Mouse (Mus musculus) midbrain, embryonic 10.5 days (tissue): ENCODE measurements around the gene Gstp1. TPM values are rescaled to one million over a fixed set of nuclear protein-coding genes. Genes with fewer than 3 reads are reported as not detected.
"Not testable (repeated sequence)": the region's sequence is repeated elsewhere in the genome, so short reads cannot be mapped to it uniquely, and the experiment has no call there.

Source experiments
- DNase-seq: peaks from one replicate; pipeline ENCODE4 v3.0.0-alpha.2; 2017; ENCODE audit warnings: low spot score
- H3K27ac ChIP-seq: fragments of 300-500 bp; sonication (generic); replicated peaks from 2 replicates; pipeline ENCODE4 v1.5.1; 2016; ENCODE audit warnings: mild to moderate bottlenecking
- H3K27me3 ChIP-seq: fragments of 300-500 bp; sonication (generic); 2 replicates; pipeline ENCODE4 v1.6.1; 2016; ENCODE audit warnings: low read depth, mild to moderate bottlenecking; ENCODE audit not compliant: poor library complexity, severe bottlenecking
- H3K36me3 ChIP-seq: fragments of 300-500 bp; sonication (generic); 2 replicates; pipeline ENCODE4 v1.6.1; 2016; ENCODE audit warnings: mild to moderate bottlenecking, moderate library complexity
- H3K4me1 ChIP-seq: fragments of 300-500 bp; sonication (generic); 2 replicates; pipeline ENCODE4 v1.6.1; 2016
- H3K4me3 ChIP-seq: fragments of 300-500 bp; sonication (generic); 2 replicates; pipeline ENCODE4 v1.5.1; 2016; ENCODE audit warnings: mild to moderate bottlenecking, moderate library complexity
- H3K9me3 ChIP-seq: fragments of 300-500 bp; sonication (generic); replicated peaks from 2 replicates; pipeline ENCODE4 v1.6.1; 2016; ENCODE audit warnings: mild to moderate bottlenecking
- WGBS: fragments of 180-500 bp; shearing (Covaris S2); methylation state at CpG from one replicate; pipeline ENCODE4 v1.1.7; 2016; 5-methylcytosine and 5-hydroxymethylcytosine counted together
- polyA plus RNA-seq: library from polyadenylated mRNA; unstranded; fragments of >200 nt; fragmentation: Nextera tagmentation; extraction: Ambion mirVana; gene quantifications from 2 replicates; pipeline ENCODE4 v1.2.1, GENCODE M21; 2016

Gene Gstp1
- polyA plus RNA-seq, 1 experiment from 2014 or later: 417 TPM

- 85% methylated on average over 8 of the region's 8 CpGs for WGBS
- no peak overlapping the region for H3K27ac ChIP-seq
- no peak overlapping the region for H3K4me3 ChIP-seq
- no peaks in the 10 kb centered on the region for H3K9me3 ChIP-seq
- H3K4me1 ChIP-seq: 0 out of 2 replicates have a peak, but pooled peaks cover 2% of the 10 kb centered on the region
- H3K36me3 ChIP-seq: no peaks in the 10 kb centered on the region
- H3K27me3 ChIP-seq: no peaks in the 10 kb centered on the region
- no peak for DNase-seq
Measured at GRCm38 (mm10) chr19:4046866-4047254, 9.1 kb upstream of the Gstp1 start.

DNA sequence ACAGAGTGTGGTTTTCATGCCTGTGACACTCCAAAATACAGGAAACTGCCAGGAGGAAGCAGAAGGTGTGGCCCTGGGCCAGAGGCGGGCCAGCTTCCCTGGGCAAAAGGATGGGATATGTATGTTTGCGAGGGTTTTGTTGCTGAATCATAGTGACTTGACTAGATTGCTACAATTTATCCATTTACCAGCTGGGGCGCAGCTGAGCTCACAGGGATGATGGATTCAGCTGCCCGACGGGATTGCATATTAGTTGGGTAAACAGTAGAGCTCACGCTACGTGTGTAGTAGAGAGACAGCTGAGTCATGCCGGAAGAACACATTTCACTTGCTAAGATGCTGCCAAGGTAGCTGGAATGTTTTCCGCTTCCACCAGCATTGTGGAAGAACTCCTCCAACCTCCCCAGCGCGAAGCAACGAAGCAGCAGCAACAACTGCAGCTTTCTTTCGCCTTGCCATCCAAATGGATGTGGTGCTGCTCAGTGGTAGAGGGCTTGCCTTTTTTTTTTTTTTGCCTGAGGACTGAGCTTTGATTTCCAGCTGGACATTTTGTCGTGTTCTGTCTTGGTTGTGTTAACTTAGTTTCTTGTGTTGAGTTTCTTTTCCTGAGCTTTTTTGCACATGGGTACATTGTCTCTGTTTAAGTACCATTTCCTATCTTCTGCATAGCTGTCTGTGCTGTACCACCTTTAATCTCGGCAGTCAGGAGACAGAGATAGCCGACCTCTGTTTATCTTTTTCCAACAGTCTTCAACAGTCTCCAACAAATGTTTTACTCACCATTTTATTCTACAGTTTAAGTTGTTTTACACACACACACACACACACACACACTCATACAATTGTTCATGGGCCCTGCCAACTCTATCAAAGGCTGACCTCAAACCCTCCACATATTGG lies 8.4 kb upstream of the Gstp1 start, which contains the start of gene Gstp2:
Gene Gstp2 (minus strand): TSS at position 58 of the 900 bp plus-strand sequence.
- H3K9me3 ChIP-seq: no peaks in the 10 kb centered on the region
- H3K27me3 ChIP-seq: no peaks in the 10 kb centered on the region
- no peak within 1 kb of the TSS for H3K4me3 ChIP-seq
- WGBS: 66% methylated on average over 16 of the region's 16 CpGs
- no peaks in the 10 kb centered on the region for H3K36me3 ChIP-seq
- peak; percentile 30 for DNase-seq
- no peak within 1 kb of the TSS for H3K27ac ChIP-seq
- H3K4me1 ChIP-seq: 0 out of 2 replicates have a peak, but pooled peaks cover 2% of the 10 kb centered on the region

DNA sequence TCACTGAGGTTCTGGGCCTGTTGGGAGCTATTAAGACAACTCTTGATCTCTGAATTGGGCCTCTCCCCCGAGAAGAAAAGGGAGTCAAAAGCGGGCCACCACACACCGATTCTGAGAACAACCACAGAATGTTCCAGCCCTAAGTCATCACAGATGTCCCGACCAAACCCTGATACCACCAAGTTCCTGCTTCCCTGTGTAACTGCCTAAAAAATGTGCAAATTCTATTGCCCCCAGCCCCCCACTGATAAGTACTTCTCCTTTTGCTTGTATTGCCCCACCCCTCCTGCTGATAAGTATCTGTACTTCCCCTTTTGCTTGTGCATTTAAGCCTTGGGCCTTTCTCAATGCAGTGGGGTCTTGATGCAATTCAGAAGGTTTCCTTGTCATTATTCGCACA lies 6.3 kb upstream of the Gstp1 start:
- DNase-seq, H3K36me3 ChIP-seq: not testable (repeated sequence)

GRCm38 (mm10) chr19:4042124-4042523 lies 4.3 kb upstream of the Gstp1 start:
- no peak for DNase-seq
- H3K4me1 ChIP-seq: peaks cover 15% of the 10 kb centered on the region
- 84% methylated on average over 14 of the region's 14 CpGs for WGBS
- H3K36me3 ChIP-seq: no peaks in the 10 kb centered on the region
- H3K27ac ChIP-seq: no peak overlapping the region
- no peak overlapping the region for H3K4me3 ChIP-seq
- no peaks in the 10 kb centered on the region for H3K9me3 ChIP-seq
- H3K27me3 ChIP-seq: no peaks in the 10 kb centered on the region

More for the DNA sequence above, 6.3 kb upstream of the Gstp1 start:
- H3K4me3 ChIP-seq, H3K27me3 ChIP-seq, H3K27ac ChIP-seq, H3K4me1 ChIP-seq, H3K9me3 ChIP-seq: not testable (repeated sequence)
- WGBS: 84% methylated on average over 5 of the region's 5 CpGs

DNA sequence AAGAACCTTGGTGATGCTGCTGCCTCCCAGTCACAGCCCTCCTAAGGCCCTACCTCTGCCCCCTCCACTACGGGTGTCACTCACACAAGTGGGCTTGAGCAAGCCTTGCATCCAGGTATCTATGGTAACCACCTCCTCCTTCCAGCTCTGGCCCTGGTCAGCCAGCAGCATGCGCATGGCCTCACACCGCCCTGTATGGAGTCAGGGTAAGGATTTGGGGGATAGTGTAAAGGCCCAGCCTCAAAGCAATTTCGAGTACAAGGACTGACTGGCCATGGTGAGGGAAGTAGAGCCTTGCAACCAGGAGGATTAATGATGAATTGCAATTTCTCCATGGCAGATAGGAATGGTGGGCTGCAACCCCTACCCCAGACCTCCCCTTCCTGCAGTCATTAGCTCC lies 3.7 kb upstream of the Gstp1 start:
- not testable (repeated sequence) for H3K27ac ChIP-seq, H3K4me3 ChIP-seq, DNase-seq, H3K36me3 ChIP-seq, H3K27me3 ChIP-seq, H3K9me3 ChIP-seq
- 88% methylated on average over 4 of the region's 4 CpGs for WGBS
- H3K4me1 ChIP-seq: peaks cover 19% of the 10 kb centered on the region

GRCm38 (mm10) chr19:4040941-4041340 lies 3.2 kb upstream of the Gstp1 start:
- H3K4me3 ChIP-seq, H3K9me3 ChIP-seq, H3K27ac ChIP-seq, DNase-seq, H3K27me3 ChIP-seq, H3K36me3 ChIP-seq: not testable (repeated sequence)
- WGBS: 92% methylated on average over 5 of the region's 5 CpGs
- peaks cover 25% of the 10 kb centered on the region for H3K4me1 ChIP-seq

DNA sequence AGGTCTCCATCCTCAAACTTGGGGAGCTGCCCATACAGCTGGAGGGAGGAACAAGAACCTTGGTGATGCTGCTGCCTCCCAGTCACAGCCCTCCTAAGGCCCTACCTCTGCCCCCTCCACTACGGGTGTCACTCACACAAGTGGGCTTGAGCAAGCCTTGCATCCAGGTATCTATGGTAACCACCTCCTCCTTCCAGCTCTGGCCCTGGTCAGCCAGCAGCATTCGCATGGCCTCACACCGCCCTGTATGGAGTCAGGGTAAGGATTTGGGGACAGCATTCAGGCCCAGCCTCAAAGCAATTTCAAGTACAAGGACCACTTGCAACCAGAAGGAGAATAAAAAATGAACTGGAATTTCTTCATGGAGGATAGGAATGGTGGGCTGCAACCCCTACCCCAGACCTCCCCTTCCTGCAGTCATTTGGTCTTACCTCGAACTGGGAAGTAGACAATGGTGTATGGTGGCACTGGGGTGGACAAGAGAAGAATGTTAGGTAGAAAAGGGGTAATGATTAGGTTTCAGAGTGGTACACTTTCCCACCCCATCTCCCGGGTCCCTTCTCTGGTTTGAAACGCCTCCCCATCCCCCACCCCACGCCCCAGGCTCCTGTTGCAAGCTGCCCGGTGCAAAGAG lies 514 bp downstream of the Gstp1 start:
- H3K27me3 ChIP-seq, H3K9me3 ChIP-seq: not testable (repeated sequence)
- peaks cover 27% of the 10 kb centered on the region for H3K4me1 ChIP-seq
- peaks cover 12% of the 10 kb centered on the region for H3K36me3 ChIP-seq
- H3K27ac ChIP-seq: peak overlapping the region; percentile 93
- H3K4me3 ChIP-seq: peak overlapping the region; percentile 78
- DNase-seq: peak; percentile 27
- WGBS: 27% methylated on average over 7 of the region's 8 CpGs

DNA sequence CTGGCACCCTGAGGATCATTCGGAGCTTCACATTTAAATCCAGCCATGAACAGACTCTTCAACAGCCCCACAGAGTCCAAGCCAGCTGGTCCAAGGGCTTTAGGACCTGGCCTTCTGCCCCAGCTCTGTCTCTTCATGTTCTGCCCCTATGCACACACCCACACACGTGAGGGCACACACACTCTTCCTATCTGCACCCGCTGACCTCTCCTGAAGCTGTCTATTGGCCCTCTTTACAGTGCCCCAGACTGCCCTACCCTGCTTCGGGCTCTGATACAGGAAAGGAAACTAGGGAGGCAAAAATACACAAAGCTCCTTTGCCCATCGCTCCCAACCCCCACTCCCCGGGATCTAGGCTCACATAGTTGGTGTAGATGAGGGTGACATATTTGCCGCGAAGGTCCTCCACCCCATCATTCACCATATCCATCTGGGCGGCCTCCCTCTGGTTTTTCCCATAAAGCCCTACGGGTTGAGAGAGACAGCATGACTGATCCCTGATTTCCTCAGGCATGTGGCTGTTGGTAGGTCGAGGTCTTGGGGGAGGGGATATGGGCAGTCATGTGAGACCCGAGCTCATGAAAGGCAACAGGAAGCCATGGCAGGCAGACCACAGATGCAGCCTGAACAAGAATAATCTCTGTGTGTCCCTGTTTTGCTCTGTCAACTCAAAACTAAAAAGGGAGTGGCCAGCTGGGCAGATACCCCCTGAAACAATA lies 1.3 kb downstream of the Gstp1 start:
- 78% methylated on average over 12 of the region's 12 CpGs for WGBS
- H3K9me3 ChIP-seq: no peaks in the 10 kb centered on the region
- H3K36me3 ChIP-seq: peaks cover 12% of the 10 kb centered on the region
- H3K27me3 ChIP-seq: no peaks in the 10 kb centered on the region
- peak overlapping the region; percentile 23 for H3K4me3 ChIP-seq
- peaks cover 27% of the 10 kb centered on the region for H3K4me1 ChIP-seq
- no peak overlapping the region for H3K27ac ChIP-seq
- DNase-seq: no peak

- WGBS: 63% methylated on average over 5 of the region's 5 CpGs
- Histone ChIP-seq H3K4me1 (peaks cover 27% of the 10 kb centered on the region), H3K9me3 (no peaks in the 10 kb centered on the region), H3K36me3 (peaks cover 12% of the 10 kb centered on the region), H3K27me3 (no peaks in the 10 kb centered on the region), H3K27ac (no peak overlapping the region), H3K4me3 (no peak overlapping the region)
- DNase-seq: no peak
Measured at GRCm38 (mm10) chr19:4033742-4034141, 4.0 kb downstream of the Gstp1 start.

DNA sequence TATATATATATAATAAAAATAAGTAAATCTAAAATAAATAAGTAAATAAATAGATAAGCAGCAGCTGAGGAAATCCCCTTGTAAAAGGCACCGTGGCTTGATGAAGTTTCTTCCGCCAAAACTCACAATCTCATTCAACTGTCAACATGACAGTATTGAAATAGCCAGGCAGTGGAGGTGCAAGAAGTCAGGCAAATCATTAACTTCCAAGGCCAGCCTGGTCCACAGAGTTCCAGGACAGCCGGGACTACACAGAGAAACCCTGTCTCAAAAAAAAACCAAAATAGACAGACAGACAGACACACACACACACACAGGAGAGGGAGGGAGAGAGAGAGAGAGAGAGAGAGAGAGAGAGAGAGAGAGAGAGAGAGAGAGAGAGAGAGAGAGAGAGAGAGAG lies 4.5 kb downstream of the Gstp1 start:
- WGBS: 92% methylated on average over 3 of the region's 3 CpGs
- no peak overlapping the region for H3K4me3 ChIP-seq
- no peaks in the 10 kb centered on the region for H3K9me3 ChIP-seq
- peaks cover 25% of the 10 kb centered on the region for H3K4me1 ChIP-seq
- no peak overlapping the region for H3K27ac ChIP-seq
- H3K36me3 ChIP-seq: peaks cover 12% of the 10 kb centered on the region
- DNase-seq: no peak
- H3K27me3 ChIP-seq: no peaks in the 10 kb centered on the region

- Histone ChIP-seq H3K36me3 (peaks cover 12% of the 10 kb centered on the region), H3K27me3 (no peaks in the 10 kb centered on the region), H3K4me1 (peaks cover 19% of the 10 kb centered on the region), H3K4me3 (no peak overlapping the region), H3K27ac (no peak overlapping the region), H3K9me3 (0 out of 2 replicates have a peak, but pooled peaks cover 5% of the 10 kb centered on the region)
- DNase-seq: no peak
- WGBS: 47% methylated on average over 7 of the region's 7 CpGs
Measured at GRCm38 (mm10) chr19:4032668-4033067, 5.1 kb downstream of the Gstp1 start.

- no peak for DNase-seq
- no peaks in the 10 kb centered on the region for H3K27me3 ChIP-seq
Measured at GRCm38 (mm10) chr19:4027576-4027975, 10.2 kb downstream of the Gstp1 start.

More at GRCm38 (mm10) chr19:4027576-4027975, 10.2 kb downstream of the Gstp1 start:
- H3K4me3 ChIP-seq: no peak overlapping the region
- no peaks in the 10 kb centered on the region for H3K36me3 ChIP-seq
- H3K9me3 ChIP-seq: peaks cover 20% of the 10 kb centered on the region; the same call in 1 of the 2 replicates
- peaks cover 6% of the 10 kb centered on the region for H3K4me1 ChIP-seq
- no peak overlapping the region for H3K27ac ChIP-seq
